ENCODE assay signal across 25 mouse cellular contexts in the genomic region with DNA sequence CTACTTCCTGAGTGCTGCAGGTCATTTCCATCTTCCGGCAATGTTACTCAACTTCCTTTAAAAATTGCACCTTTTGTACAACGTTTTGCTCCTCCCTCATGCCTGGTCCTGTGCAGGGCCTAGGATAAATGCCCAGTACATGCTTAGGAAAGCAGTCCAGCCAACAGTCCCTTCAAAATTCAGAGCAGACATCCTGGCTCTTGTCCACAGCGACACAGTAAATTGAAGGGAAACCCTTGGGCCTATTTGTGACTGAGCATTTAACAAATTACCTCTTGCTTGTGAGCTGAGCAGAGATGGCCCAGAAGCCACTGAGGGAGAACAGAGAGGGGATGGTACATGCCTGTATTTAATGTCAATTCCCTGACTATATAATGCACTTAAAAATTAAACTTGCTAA.
DNase-seq lines count a peak whose midpoint lies in the region; ATAC-seq and TF ChIP-seq lines count a peak whose summit lies in the region.
"Had no signal": no experiment of that assay in that cellular context is flagged by ENCODE, and none has a peak within 500 bp of the region (broad histone marks: within the 10 kb centered on the region; RNA-seq: fewer than 3 reads in every experiment).

No protein-coding gene starts in this region.

- DNase-seq in cerebellum, postnatal 14 days, result peak; percentile 22 to 55
- DNase-seq in cerebellum, postnatal 36 days, result no peak
- peak; percentile 27 for DNase-seq in hindbrain, postnatal 0 days (ENCODE audit: low spot score)
- no peak for DNase-seq in hindbrain, embryonic 14.5 days (ENCODE audit: low spot score)
- no peak for DNase-seq in neural tube, embryonic 10.5 days (ENCODE audit: extremely low spot score, low spot score)
- DNase-seq: adrenal gland, adult 8-10 months; adrenal gland, postnatal 25 days; cerebellum, adult 11 months; cerebellum, adult 8-10 months; embryo, embryonic 11 days; gastrocnemius, postnatal 25 days; heart, adult 18-20 months; heart, postnatal 10 days; heart, postnatal 4 days had no signal

- no peaks in the 10 kb centered on the region for H3K4me1 ChIP-seq in hindbrain, postnatal 0 days (ENCODE audit: insufficient read depth, low read length)
- H3K4me1 ChIP-seq in hindbrain, embryonic 14.5 days (replicated peaks; ENCODE audit: control insufficient read depth, insufficient read depth, low read length), result no peaks in the 10 kb centered on the region
- H3K4me1 ChIP-seq in neural tube, embryonic 15.5 days, result no peaks in the 10 kb centered on the region
- H3K4me1 ChIP-seq: embryonic facial prominence, embryonic 10.5 days; embryonic facial prominence, embryonic 13.5 days; heart, embryonic 12.5 days; heart, embryonic 15.5 days; hindbrain, embryonic 12.5 days had no signal

- ATAC-seq in hindbrain, postnatal 0 days, result no peak
- ATAC-seq in hindbrain, embryonic 14.5 days (ENCODE audit: low FRiP score), result no peak
- ATAC-seq in neural tube, embryonic 15.5 days (ENCODE audit: low FRiP score), result peak; percentile 59; the same call in 1 of the 2 replicates
- ATAC-seq: activated CD4-positive, CD25-positive, alpha-beta regulatory T cell, adult 4 months; forebrain, embryonic 15.5 days; intestine, postnatal 0 days had no signal

- H3K27ac ChIP-seq in hindbrain, postnatal 0 days, result no peak overlapping the region
- H3K27ac ChIP-seq in hindbrain, embryonic 14.5 days, result no peak overlapping the region
- no peak overlapping the region for H3K27ac ChIP-seq in neural tube, embryonic 15.5 days (replicated peaks)
- H3K27ac ChIP-seq: embryonic facial prominence, embryonic 10.5 days; embryonic facial prominence, embryonic 13.5 days; forebrain, embryonic 12.5 days; forebrain, embryonic 15.5 days; heart, embryonic 15.5 days; hindbrain, embryonic 12.5 days had no signal

- H3K4me3 ChIP-seq in hindbrain, postnatal 0 days (ENCODE audit: low read length), result no peak overlapping the region
- no peak overlapping the region for H3K4me3 ChIP-seq in hindbrain, embryonic 14.5 days (replicated peaks; ENCODE audit: low read length)
- no peak overlapping the region for H3K4me3 ChIP-seq in neural tube, embryonic 15.5 days (replicated peaks)
- H3K4me3 ChIP-seq: embryonic facial prominence, embryonic 10.5 days; embryonic facial prominence, embryonic 13.5 days; erythroblast, embryonic 14.5 days; forebrain, embryonic 12.5 days; forebrain, embryonic 15.5 days; heart, embryonic 12.5 days; heart, embryonic 15.5 days; hindbrain, embryonic 12.5 days had no signal

- no peaks in the 10 kb centered on the region for H3K36me3 ChIP-seq in hindbrain, postnatal 0 days (ENCODE audit: insufficient read depth, low read length)
- H3K36me3 ChIP-seq in hindbrain, embryonic 14.5 days (replicated peaks; ENCODE audit: control insufficient read depth, insufficient read depth), result no peaks in the 10 kb centered on the region
- H3K36me3 ChIP-seq in neural tube, embryonic 15.5 days, result no peaks in the 10 kb centered on the region
- H3K36me3 ChIP-seq: embryonic facial prominence, embryonic 10.5 days; embryonic facial prominence, embryonic 13.5 days; forebrain, embryonic 12.5 days; forebrain, embryonic 15.5 days; heart, embryonic 12.5 days; heart, embryonic 15.5 days; hindbrain, embryonic 12.5 days had no signal

- H3K27me3 ChIP-seq in hindbrain, postnatal 0 days (ENCODE audit: insufficient read depth, low read length), result no peaks in the 10 kb centered on the region
- no peaks in the 10 kb centered on the region for H3K27me3 ChIP-seq in hindbrain, embryonic 14.5 days (ENCODE audit: control insufficient read depth, insufficient read depth, low read length)
- no peaks in the 10 kb centered on the region for H3K27me3 ChIP-seq in neural tube, embryonic 15.5 days (replicated peaks)
- H3K27me3 ChIP-seq: embryonic facial prominence, embryonic 13.5 days; forebrain, embryonic 12.5 days; forebrain, embryonic 15.5 days; heart, embryonic 12.5 days; heart, embryonic 15.5 days; hindbrain, embryonic 12.5 days had no signal

- no peak for TF ChIP-seq CTCF in hindbrain, postnatal 0 days (IDR thresholded peaks at IDR 0.05; ENCODE audit: low read depth)

- no peak overlapping the region for H3K9ac ChIP-seq in hindbrain, postnatal 0 days (replicated peaks; ENCODE audit: low read length)
- no peak overlapping the region for H3K9ac ChIP-seq in hindbrain, embryonic 14.5 days
- no peak overlapping the region for H3K9ac ChIP-seq in neural tube, embryonic 15.5 days (replicated peaks)
- H3K9ac ChIP-seq: embryonic facial prominence, embryonic 13.5 days; forebrain, embryonic 12.5 days; forebrain, embryonic 15.5 days; heart, embryonic 12.5 days; heart, embryonic 15.5 days; hindbrain, embryonic 12.5 days had no signal

- no peaks in the 10 kb centered on the region for H3K9me3 ChIP-seq in hindbrain, postnatal 0 days (ENCODE audit: low read length)
- no peaks in the 10 kb centered on the region for H3K9me3 ChIP-seq in hindbrain, embryonic 14.5 days (ENCODE audit: control insufficient read depth, low read length)
- H3K9me3 ChIP-seq in neural tube, embryonic 15.5 days (replicated peaks), result no peaks in the 10 kb centered on the region
- H3K9me3 ChIP-seq: embryonic facial prominence, embryonic 10.5 days; embryonic facial prominence, embryonic 13.5 days; forebrain, embryonic 12.5 days; forebrain, embryonic 15.5 days; heart, embryonic 12.5 days; heart, embryonic 15.5 days; hindbrain, embryonic 12.5 days had no signal

- no peak overlapping the region for H3K4me2 ChIP-seq in hindbrain, postnatal 0 days (ENCODE audit: low read depth, low read length)
- no peak overlapping the region for H3K4me2 ChIP-seq in hindbrain, embryonic 14.5 days (replicated peaks)
- no peak overlapping the region for H3K4me2 ChIP-seq in neural tube, embryonic 15.5 days
- H3K4me2 ChIP-seq: embryonic facial prominence, embryonic 13.5 days; forebrain, embryonic 12.5 days; forebrain, embryonic 15.5 days; heart, embryonic 12.5 days; heart, embryonic 15.5 days; hindbrain, embryonic 12.5 days had no signal

- 53% methylated on average over 3 of the region's 3 CpGs for WGBS in hindbrain, postnatal 0 days
- 62% methylated on average over 3 of the region's 3 CpGs for WGBS in hindbrain, embryonic 14.5 days
- 57% methylated on average over 3 of the region's 3 CpGs for WGBS in neural tube, embryonic 15.5 days

Comparison
In these comparisons a context has a peak if more than half of its experiments do, and no peak if none do; other contexts are left out.
1. DNase-seq: peak in cerebellum, postnatal 14 days (2 of 2) and hindbrain, postnatal 0 days (single experiment); none in cerebellum, postnatal 36 days (0 of 2), hindbrain, embryonic 14.5 days (single experiment) and neural tube, embryonic 10.5 days (single experiment).